In the genomic region with DNA sequence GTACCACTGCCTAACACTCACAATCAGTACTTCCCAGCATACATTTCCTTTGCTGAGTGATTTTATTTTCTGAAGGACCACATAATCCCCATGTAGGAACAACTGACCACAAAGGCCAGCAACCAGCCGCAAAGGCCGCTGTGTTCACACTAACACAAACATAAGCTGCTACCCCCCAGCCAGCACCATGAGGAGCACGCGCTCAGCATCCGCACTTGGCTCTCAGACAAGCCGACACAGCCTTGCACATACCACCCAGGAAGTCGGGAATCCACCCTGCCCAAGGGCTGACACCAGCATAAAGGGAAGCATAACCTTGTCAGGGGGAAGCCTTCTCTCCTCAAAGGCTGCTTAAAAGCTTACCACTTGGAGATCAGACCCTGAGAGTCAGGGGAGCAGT, we compare ENCODE assay signal across 15 mouse cellular contexts. TPM values are rescaled to one million over a fixed set of nuclear protein-coding genes. Genes with fewer than 3 reads are reported as not detected.
DNase-seq lines count a peak whose midpoint lies in the region; ATAC-seq and TF ChIP-seq lines count a peak whose summit lies in the region.
"Had no signal": no experiment of that assay in that cellular context is flagged by ENCODE, and none has a peak within 500 bp of the region (broad histone marks: within the 10 kb centered on the region; RNA-seq: fewer than 3 reads in every experiment).

No protein-coding gene starts in this region.

- no peak for ATAC-seq in forebrain, embryonic 14.5 days
- no peak for ATAC-seq in forebrain, embryonic 15.5 days (replicated peaks)
- peak; percentile 78; the same call in 1 of the 2 replicates for ATAC-seq in lung, embryonic 15.5 days (ENCODE audit: borderline replicate concordance, extremely low read depth, low FRiP score, low TSS enrichment)

- no peaks in the 10 kb centered on the region for H3K79me3 ChIP-seq in C2C12 (ENCODE audit: low read depth)

- H3K27me3 ChIP-seq in forebrain, embryonic 14.5 days (replicated peaks; ENCODE audit: control insufficient read depth, insufficient read depth, low read length) = no peaks in the 10 kb centered on the region
- no peaks in the 10 kb centered on the region for H3K27me3 ChIP-seq in forebrain, embryonic 15.5 days
- H3K27me3 ChIP-seq in lung, embryonic 15.5 days = no peaks in the 10 kb centered on the region
- H3K27me3 ChIP-seq in C2C12 (ENCODE audit: control insufficient read depth, insufficient read depth, insufficient read length) = peaks cover 18% of the 10 kb centered on the region

- DNase-seq in forebrain, embryonic 14.5 days (ENCODE audit: low spot score) = peak; percentile 16
- DNase-seq in lung, adult 2 months = no peak
- DNase-seq in lung, postnatal 4 days = peak; percentile 37 to 64
- DNase-seq in adrenal gland, adult 8-10 months = no peak
- DNase-seq: adrenal gland, postnatal 10 days; cerebellum, adult 9-10 months; kidney, adult 8-10 months; retina, postnatal 1 day had no signal

- H3K9me3 ChIP-seq in forebrain, embryonic 14.5 days (replicated peaks; ENCODE audit: control insufficient read depth, low read length) = no peaks in the 10 kb centered on the region
- H3K9me3 ChIP-seq in forebrain, embryonic 15.5 days = no peaks in the 10 kb centered on the region
- H3K9me3 ChIP-seq in lung, embryonic 15.5 days = no peaks in the 10 kb centered on the region
- H3K9me3 ChIP-seq: heart, embryonic 15.5 days had no signal

- H3K27ac ChIP-seq in forebrain, embryonic 14.5 days (ENCODE audit: low read depth, low read length) = no peak overlapping the region
- H3K27ac ChIP-seq in forebrain, embryonic 15.5 days (replicated peaks) = no peak overlapping the region
- H3K27ac ChIP-seq in lung, embryonic 15.5 days = peak overlapping the region; percentile 69
- H3K27ac ChIP-seq: heart, embryonic 15.5 days had no signal

- no peak overlapping the region for H3K4me2 ChIP-seq in forebrain, embryonic 14.5 days (ENCODE audit: low read length)
- no peak overlapping the region for H3K4me2 ChIP-seq in forebrain, embryonic 15.5 days (replicated peaks)
- H3K4me2 ChIP-seq in lung, embryonic 15.5 days = no peak overlapping the region; the same call in 1 of the 2 replicates
- H3K4me2 ChIP-seq: heart, embryonic 15.5 days had no signal

- TF ChIP-seq CTCF in lung, adult 2 months (IDR thresholded peaks at IDR 0.05; ENCODE audit: insufficient read depth, low read length) = no peak
- TF ChIP-seq CTCF in C2C12 (IDR thresholded peaks at IDR 0.05; ENCODE audit: control insufficient read depth, insufficient read depth, insufficient read length) = no peak

- no peak overlapping the region for H3ac ChIP-seq in C2C12 (ENCODE audit: control insufficient read depth, insufficient read length, low read depth)

- no peaks in the 10 kb centered on the region for H3K36me3 ChIP-seq in forebrain, embryonic 14.5 days (ENCODE audit: control insufficient read depth, insufficient read depth, low read length)
- H3K36me3 ChIP-seq in forebrain, embryonic 15.5 days = no peaks in the 10 kb centered on the region
- no peaks in the 10 kb centered on the region for H3K36me3 ChIP-seq in lung, embryonic 15.5 days
- H3K36me3 ChIP-seq in C2C12 (ENCODE audit: control insufficient read depth, insufficient read depth) = no peaks in the 10 kb centered on the region
- H3K36me3 ChIP-seq: heart, embryonic 15.5 days had no signal

- TF ChIP-seq POLR2A in lung, adult 2 months (IDR thresholded peaks at IDR 0.05; ENCODE audit: borderline replicate concordance, extremely low read depth, low read depth, low read length) = no peak

- no peak overlapping the region for H3K4me3 ChIP-seq in forebrain, embryonic 14.5 days (ENCODE audit: low read depth, low read length)
- no peak overlapping the region for H3K4me3 ChIP-seq in forebrain, embryonic 15.5 days
- H3K4me3 ChIP-seq in lung, embryonic 15.5 days = no peak overlapping the region
- H3K4me3 ChIP-seq in lung, adult 2 months (replicated peaks; ENCODE audit: extremely low read depth, low read depth, low read length) = no peak overlapping the region
- no peak overlapping the region for H3K4me3 ChIP-seq in C2C12 (ENCODE audit: insufficient read depth, poor library complexity, severe bottlenecking)
- H3K4me3 ChIP-seq: heart, embryonic 15.5 days; myocyte had no signal

- WGBS in forebrain, embryonic 14.5 days = 42% methylated on average over 7 of the region's 7 CpGs
- WGBS in forebrain, embryonic 15.5 days = 36% methylated on average over 7 of the region's 7 CpGs
- WGBS in lung, embryonic 15.5 days = 20% methylated on average over 7 of the region's 7 CpGs
- whole genome bisulfite sequencing in lung, adult 2 months = 39% methylated on average over 7 of the region's 7 CpGs

- no peak overlapping the region for H3K9ac ChIP-seq in forebrain, embryonic 14.5 days (ENCODE audit: low read length)
- H3K9ac ChIP-seq in forebrain, embryonic 15.5 days (replicated peaks) = no peak overlapping the region
- H3K9ac ChIP-seq in lung, embryonic 15.5 days = no peak overlapping the region
- H3K9ac ChIP-seq: heart, embryonic 15.5 days had no signal

- H3K4me1 ChIP-seq in forebrain, embryonic 14.5 days (ENCODE audit: control insufficient read depth, insufficient read depth, low read length) = no peaks in the 10 kb centered on the region
- no peaks in the 10 kb centered on the region for H3K4me1 ChIP-seq in forebrain, embryonic 15.5 days
- peaks cover 37% of the 10 kb centered on the region for H3K4me1 ChIP-seq in lung, embryonic 15.5 days
- H3K4me1 ChIP-seq in lung, adult 2 months (ENCODE audit: control insufficient read depth, insufficient read depth, low read length) = no peaks in the 10 kb centered on the region

- H3K79me2 ChIP-seq in C2C12 (ENCODE audit: control insufficient read depth, insufficient read depth) = no peaks in the 10 kb centered on the region

TF ChIP-seq in C2C12, 6 proteins besides CTCF, POLR2A, EP300 and RAD21:
- TF ChIP-seq MYOD1 (IDR thresholded peaks at IDR 0.05; ENCODE audit: control insufficient read depth, insufficient read length, low read depth) = no peak
- TF ChIP-seq MAX (IDR thresholded peaks at IDR 0.05) = peak; percentile 78
- TF ChIP-seq FOSL1 (IDR thresholded peaks at IDR 0.05; ENCODE audit: insufficient read depth, low read length, poor library complexity, severe bottlenecking) = no peak
- no peak for TF ChIP-seq MYOG (IDR thresholded peaks at IDR 0.05; ENCODE audit: control insufficient read depth, extremely low read depth, insufficient read length)
- no peak for TF ChIP-seq CEBPB (IDR thresholded peaks at IDR 0.05; ENCODE audit: low read depth)

RNA-seq across cellular contexts. Expression of gene Trabd2b, which starts 38.7 kb away (rescaled TPM):
- polyA plus RNA-seq in forebrain, embryonic 14.5 days (2014; fragmentation: Nextera tagmentation; extraction: Ambion mirVana) = 0.37 and 0.41 TPM in 2 replicates
- 0.32 and 0.37 TPM in 2 replicates for polyA plus RNA-seq in forebrain, embryonic 15.5 days (2015; fragmentation: Nextera tagmentation; extraction: Ambion mirVana)
- polyA plus RNA-seq in lung, embryonic 15.5 days (2015; fragmentation: Nextera tagmentation; extraction: Ambion mirVana) = 4.4 and 5.1 TPM in 2 replicates
- 6.7 and 7.8 TPM in 2 replicates for polyA plus RNA-seq in lung, adult 2 months (2012; rRNA removed)
- polyA plus RNA-seq in C2C12 (2012; fragmentation: generic; extraction: Trizol) = 0.28 TPM
- total RNA-seq in adrenal gland, adult 8-10 months (2022) = 1 to 10 TPM; 1.3 to 3.6 (median 1.8) TPM
- total RNA-seq: megakaryocyte progenitor cell, adult 5-6 weeks; neutrophil, adult 5-6 weeks had no signal

Comparison
In these comparisons a context has a peak if more than half of its experiments do, and no peak if none do; other contexts are left out.
1. DNase-seq: peak in forebrain, embryonic 14.5 days (single experiment) and lung, postnatal 4 days (2 of 2); none in lung, adult 2 months (single experiment) and adrenal gland, adult 8-10 months (single experiment).